Mouse (Mus musculus) embryonic fibroblast, embryonic 13.5 days (primary cell): ENCODE results near the gene Zfp467.

ENCODE experiments used
- CTCF ChIP-seq: IDR thresholded peaks from 2 replicates; pipeline ENCODE4 v1.5.1; 2011; ENCODE audit warnings: mild to moderate bottlenecking, control low read depth, low read length, moderate library complexity, borderline replicate concordance; ENCODE audit not compliant: insufficient read depth
- POLR2A ChIP-seq: IDR thresholded peaks from 2 replicates; pipeline ENCODE4 v1.6.1; 2011; ENCODE audit warnings: low read depth, mild to moderate bottlenecking, control low read depth, low read length, moderate library complexity

GRCm38 (mm10) chr6:48491361-48491760 lies 45.7 kb upstream of the Zfp467 start:
- TF ChIP-seq POLR2A (no peak), CTCF (no peak)
